Mouse (Mus musculus): ENCODE measurements around the gene Slc23a4. TPM values are rescaled to one million over a fixed set of nuclear protein-coding genes. Genes with fewer than 3 reads are reported as not detected.
A peak's percentile ranks its signal among the peaks of the same experiment; 100 is the strongest.

Slc23a4 gene
- total and polyA plus RNA-seq, 3 experiments = 6.2 to 10.2 TPM; not detected in 1

- H3K9ac ChIP-seq (ENCODE audit: control insufficient read depth, low read depth, low read length, poor library complexity, severe bottlenecking) = no peak overlapping the region
- DNase-seq (ENCODE audit: low read depth, low spot score) = no peak
- H3K4me1 ChIP-seq (ENCODE audit: control insufficient read depth in 1 of 2, insufficient read depth in 2 of 2, low read length in 2 of 2) = no peaks in the 10 kb centered on the region
- H3K27ac ChIP-seq (ENCODE audit: control insufficient read depth, low read depth, low read length) = no peak overlapping the region
- no peaks in the 10 kb centered on the region for H3K9me3 ChIP-seq (replicated peaks; ENCODE audit: insufficient read depth, low read length)
- peaks cover 0 to 2% of the 10 kb centered on the region in 2 experiments; a peak in 1 of 4 replicates for H3K36me3 ChIP-seq (ENCODE audit: control insufficient read depth in 1 of 2, insufficient read depth in 2 of 2, low read length in 2 of 2)
- no peak overlapping the region for H3K4me3 ChIP-seq (ENCODE audit: control insufficient read depth in 1 of 2, insufficient read depth in 1 of 2, low read depth in 2 of 2, low read length in 2 of 2)
- TF ChIP-seq MXI1 (IDR thresholded peaks at IDR 0.05; ENCODE audit: low read depth, low read length) (no peak), CHD2 (IDR thresholded peaks at IDR 0.05; ENCODE audit: low read length) (no peak), ZC3H11A (IDR thresholded peaks at IDR 0.05; ENCODE audit: low read depth, low read length) (no peak), KAT2A (conservative IDR thresholded peaks at IDR 0.05; ENCODE audit: low read depth, low read length) (no peak), MAZ (IDR thresholded peaks at IDR 0.05; ENCODE audit: low read depth, low read length) (no peak), CHD1 (IDR thresholded peaks at IDR 0.05; ENCODE audit: low read depth, low read length) (no peak)
- H3K79me2 ChIP-seq (ENCODE audit: control insufficient read depth, insufficient read depth, low read length, poor library complexity) = no peaks in the 10 kb centered on the region
- no peaks in the 10 kb centered on the region for H3K27me3 ChIP-seq (ENCODE audit: control insufficient read depth in 1 of 2, insufficient read depth in 2 of 2, low read length in 2 of 2)
These were observed 49.8 kb downstream of the Slc23a4 start for GRCm38 (mm10) chr6:34938280-34938928.

GRCm38 (mm10) chr6:34936743-34937142, 51.5 kb downstream of the Slc23a4 start:
- DNase-seq (ENCODE audit: low read depth, low spot score) = peak; percentile 43
- Histone ChIP-seq H3K27me3 (ENCODE audit: control insufficient read depth in 1 of 2, insufficient read depth in 2 of 2, low read length in 2 of 2) (no peaks in the 10 kb centered on the region), H3K36me3 (ENCODE audit: control insufficient read depth in 1 of 2, insufficient read depth in 2 of 2, low read length in 2 of 2) (no peaks in the 10 kb centered on the region), H3K9ac (ENCODE audit: control insufficient read depth, low read depth, low read length, poor library complexity, severe bottlenecking) (no peak overlapping the region), H3K9me3 (replicated peaks; ENCODE audit: insufficient read depth, low read length) (no peaks in the 10 kb centered on the region), H3K4me3 (ENCODE audit: control insufficient read depth in 1 of 2, insufficient read depth in 1 of 2, low read depth in 2 of 2, low read length in 2 of 2) (no peak overlapping the region), H3K27ac (ENCODE audit: control insufficient read depth, low read depth, low read length) (no peak overlapping the region), H3K4me1 (ENCODE audit: control insufficient read depth in 1 of 2, insufficient read depth in 2 of 2, low read length in 2 of 2) (no peaks in the 10 kb centered on the region), H3K79me2 (ENCODE audit: control insufficient read depth, insufficient read depth, low read length, poor library complexity) (no peaks in the 10 kb centered on the region)
- no peak for TF ChIP-seq SIN3A (IDR thresholded peaks at IDR 0.05; ENCODE audit: low read length)
- no peak for TF ChIP-seq ELF1 (IDR thresholded peaks at IDR 0.05; ENCODE audit: low read depth, low read length)
- no peak for TF ChIP-seq RCOR1 (IDR thresholded peaks at IDR 0.05; ENCODE audit: low read depth, low read length)
- 0 out of 2 replicates have a peak, but pooled peaks have one; percentile 34 for TF ChIP-seq ZC3H11A (IDR thresholded peaks at IDR 0.05; ENCODE audit: low read depth, low read length)
- TF ChIP-seq RAD21 (IDR thresholded peaks at IDR 0.05; ENCODE audit: low read depth, low read length) = peak; percentile 47
- TF ChIP-seq ZKSCAN1 (IDR thresholded peaks at IDR 0.05; ENCODE audit: low read depth, low read length) = no peak
- no peak for TF ChIP-seq ETS1 (IDR thresholded peaks at IDR 0.05; ENCODE audit: low read depth, low read length)
- TF ChIP-seq E2F4 (IDR thresholded peaks at IDR 0.05; ENCODE audit: borderline replicate concordance, low read depth, low read length) = no peak
- peak; percentile 60 for TF ChIP-seq SMC3 (IDR thresholded peaks at IDR 0.05; ENCODE audit: low read depth, low read length)
- TF ChIP-seq TBP (IDR thresholded peaks at IDR 0.05; ENCODE audit: low read depth, low read length) = no peak
- TF ChIP-seq NRF1 (IDR thresholded peaks at IDR 0.05; ENCODE audit: insufficient read depth, low read depth, low read length, poor library complexity, severe bottlenecking) = no peak
- TF ChIP-seq EP300 (IDR thresholded peaks at IDR 0.05; ENCODE audit: low read depth in 1 of 2, low read length in 2 of 2) = no peak
- no peak for TF ChIP-seq JUND (IDR thresholded peaks at IDR 0.05; ENCODE audit: low read depth, low read length)
- TF ChIP-seq CTCF (IDR thresholded peaks at IDR 0.05 in 2 of 3, conservative IDR thresholded peaks at IDR 0.05 in 1 of 3; ENCODE audit: control insufficient read depth in 1 of 3, insufficient read depth in 1 of 3, low read depth in 2 of 3, low read length in 3 of 3, poor library complexity in 1 of 3, severe bottlenecking in 1 of 3) = peak in 2 of 3 experiments; percentile 22 to 56; a peak in 3 of 6 replicates
